Mouse (Mus musculus) erythroblast, embryonic 14.5 days (primary cell): ENCODE measurements around the gene Tmem38b.

Experiments
- GATA1 ChIP-seq: IDR thresholded peaks from 2 replicates; pipeline ENCODE4 v1.6.1; 2012; ENCODE audit warnings: low read length, inconsistent platforms, mixed read lengths
- TAL1 ChIP-seq: IDR thresholded peaks from 3 replicates; pipeline ENCODE4 v1.6.1; 2012; ENCODE audit warnings: low read length, inconsistent platforms, mixed read lengths

DNA sequence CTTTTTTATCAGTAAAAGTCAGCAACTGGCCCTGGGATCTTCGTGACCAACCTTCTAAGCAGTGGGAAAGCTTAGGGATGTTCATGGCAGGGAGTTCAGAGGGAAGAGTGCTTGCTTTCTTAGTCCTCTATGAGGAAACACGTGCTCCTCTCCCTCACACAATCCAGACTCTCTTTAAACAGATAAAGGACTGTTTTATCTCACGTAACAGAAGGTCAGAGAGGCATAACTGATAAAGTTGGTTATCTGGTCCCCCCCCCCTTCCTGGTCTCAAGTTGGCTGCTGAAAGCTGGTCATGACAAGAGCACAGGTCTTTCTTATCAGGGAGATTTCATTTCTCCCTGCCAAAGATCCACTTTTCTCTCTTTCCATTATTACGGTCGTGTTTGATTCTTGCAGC, 7.5 kb upstream of the Tmem38b start:
- TF ChIP-seq GATA1 (no peak), TAL1 (no peak)
